Mouse (Mus musculus): ENCODE data around the gene Isg20l2. TPM values are rescaled to one million over a fixed set of nuclear protein-coding genes. Genes with fewer than 3 reads are reported as not detected.

Gene Isg20l2
- polyA plus RNA-seq, 1 experiment from 2014 or later = 20.0 TPM

- ATAC-seq = peak; percentile 94
- H3K27ac ChIP-seq (ENCODE audit: low read depth, low read length) = peak within 1 kb of the TSS; percentile 52
- DNase-seq (ENCODE audit: low spot score) = peak; percentile 98
Observed at GRCm38 (mm10) chr3:87919336-87920108, 10.6 kb upstream of the Isg20l2 start, which contains the start of gene Mrpl24. Gene Mrpl24 (plus strand): TSS chr3:87919506.

DNA sequence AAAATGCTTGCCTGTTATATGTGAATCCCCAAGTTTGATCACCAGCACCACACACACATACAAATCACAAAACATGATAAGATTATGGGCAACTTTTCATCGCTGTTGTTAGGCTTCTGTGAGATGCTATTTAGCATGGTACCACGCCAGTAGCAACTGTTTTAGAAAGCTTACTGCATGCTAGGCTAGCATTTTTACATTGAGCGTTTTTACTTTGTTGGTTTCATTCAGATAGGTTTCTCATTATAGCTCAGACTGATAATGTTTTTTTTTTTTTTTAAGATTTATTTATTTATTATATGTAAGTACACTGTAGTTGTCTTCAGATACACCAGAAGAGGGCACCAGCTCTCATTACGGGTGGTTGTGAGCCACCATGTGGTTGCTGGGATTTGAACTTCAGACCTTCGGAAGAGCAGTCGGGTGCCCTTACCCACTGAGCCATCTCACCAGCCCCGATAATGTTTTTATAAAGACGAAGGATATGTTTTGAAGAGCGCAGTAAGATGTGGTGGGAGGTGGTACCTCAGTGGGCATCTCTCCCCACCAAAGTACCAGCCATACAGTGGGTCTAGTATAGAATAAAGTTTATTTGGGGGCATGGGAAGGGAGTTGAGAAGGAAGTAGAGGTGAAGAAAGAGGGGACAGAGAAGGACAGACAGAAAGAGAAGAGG lies 9.7 kb upstream of the Isg20l2 start:
- Histone ChIP-seq H3K4me2 (ENCODE audit: low read length) (peak overlapping the region; percentile 72), H3K9me3 (replicated peaks; ENCODE audit: control insufficient read depth, low read length) (no peaks in the 10 kb centered on the region), H3K36me3 (ENCODE audit: control insufficient read depth, insufficient read depth, low read length) (peaks cover 60% of the 10 kb centered on the region), H3K27ac (ENCODE audit: low read depth, low read length) (no peak overlapping the region), H3K27me3 (replicated peaks; ENCODE audit: control insufficient read depth, insufficient read depth, low read length) (no peaks in the 10 kb centered on the region), H3K4me1 (ENCODE audit: control insufficient read depth, insufficient read depth, low read length) (no peaks in the 10 kb centered on the region), H3K4me3 (ENCODE audit: low read depth, low read length) (peak overlapping the region; percentile 51), H3K9ac (ENCODE audit: low read length) (peak overlapping the region; percentile 59; the same call in 1 of the 2 replicates)
- no peak for ATAC-seq
- no peak for DNase-seq (ENCODE audit: low spot score)
- 72% methylated on average over 9 of the region's 9 CpGs for WGBS

More at GRCm38 (mm10) chr3:87919336-87920108, 10.6 kb upstream of the Isg20l2 start, which contains the start of gene Mrpl24:
- H3K4me3 ChIP-seq (ENCODE audit: low read depth, low read length) = peak within 1 kb of the TSS; percentile 51
- WGBS = under 1% methylated on average over 30 of the region's 30 CpGs
- peak within 1 kb of the TSS; percentile 72 for H3K4me2 ChIP-seq (ENCODE audit: low read length)
- peak within 1 kb of the TSS; percentile 59 for H3K9ac ChIP-seq (ENCODE audit: low read length)
- H3K27me3 ChIP-seq (replicated peaks; ENCODE audit: control insufficient read depth, insufficient read depth, low read length) = no peaks in the 10 kb centered on the region
- H3K4me1 ChIP-seq (ENCODE audit: control insufficient read depth, insufficient read depth, low read length) = no peaks in the 10 kb centered on the region
- peaks cover 60% of the 10 kb centered on the region for H3K36me3 ChIP-seq (ENCODE audit: control insufficient read depth, insufficient read depth, low read length)
- H3K9me3 ChIP-seq (replicated peaks; ENCODE audit: control insufficient read depth, low read length) = no peaks in the 10 kb centered on the region

DNA sequence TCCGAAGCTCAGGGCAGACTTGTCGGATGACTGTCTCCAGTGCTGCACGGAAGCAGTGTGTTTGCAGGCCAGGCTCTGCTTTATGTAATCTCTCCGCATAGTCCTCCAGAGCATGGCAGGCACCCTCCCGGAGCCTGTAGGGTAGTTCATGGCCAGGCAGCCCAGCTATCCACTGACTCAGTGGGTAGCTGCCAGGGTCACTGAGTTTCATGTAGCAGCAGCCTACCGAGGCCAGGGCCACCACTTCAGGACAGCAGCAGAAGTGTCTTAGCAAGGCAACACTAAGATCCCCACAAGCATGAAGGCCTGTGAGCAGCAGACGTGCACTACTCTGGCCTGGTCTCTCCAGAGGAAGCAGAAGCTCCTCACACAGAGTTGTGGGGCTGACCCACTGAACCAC lies 5.1 kb upstream of the Isg20l2 start:
- 95% methylated on average over 7 of the region's 7 CpGs for WGBS
- H3K9me3 ChIP-seq (replicated peaks; ENCODE audit: control insufficient read depth, low read length) = no peaks in the 10 kb centered on the region
- no peak overlapping the region for H3K4me3 ChIP-seq (ENCODE audit: low read depth, low read length)
- ATAC-seq (no peak), DNase-seq (ENCODE audit: low spot score) (no peak)
- H3K9ac ChIP-seq (ENCODE audit: low read length) = no peak overlapping the region
- H3K27me3 ChIP-seq (replicated peaks; ENCODE audit: control insufficient read depth, insufficient read depth, low read length) = no peaks in the 10 kb centered on the region
- H3K27ac ChIP-seq (ENCODE audit: low read depth, low read length) = no peak overlapping the region
- peaks cover 66% of the 10 kb centered on the region for H3K36me3 ChIP-seq (ENCODE audit: control insufficient read depth, insufficient read depth, low read length)
- H3K4me1 ChIP-seq (ENCODE audit: control insufficient read depth, insufficient read depth, low read length) = peaks cover 5% of the 10 kb centered on the region; the same call in 1 of the 2 replicates
- H3K4me2 ChIP-seq (ENCODE audit: low read length) = no peak overlapping the region

GRCm38 (mm10) chr3:87927452-87927851 lies 2.7 kb upstream of the Isg20l2 start:
- no peak overlapping the region for H3K27ac ChIP-seq (ENCODE audit: low read depth, low read length)
- H3K27me3 ChIP-seq (replicated peaks; ENCODE audit: control insufficient read depth, insufficient read depth, low read length) = no peaks in the 10 kb centered on the region
- H3K9me3 ChIP-seq (replicated peaks; ENCODE audit: control insufficient read depth, low read length) = no peaks in the 10 kb centered on the region
- DNase-seq (ENCODE audit: low spot score) (no peak), ATAC-seq (no peak)
- no peak overlapping the region for H3K9ac ChIP-seq (ENCODE audit: low read length)
- H3K4me1 ChIP-seq (ENCODE audit: control insufficient read depth, insufficient read depth, low read length) = peaks cover 10% of the 10 kb centered on the region; the same call in 1 of the 2 replicates
- 89% methylated on average over 5 of the region's 5 CpGs for WGBS
- H3K4me2 ChIP-seq (ENCODE audit: low read length) = no peak overlapping the region
- no peak overlapping the region for H3K4me3 ChIP-seq (ENCODE audit: low read depth, low read length)
- peaks cover 66% of the 10 kb centered on the region for H3K36me3 ChIP-seq (ENCODE audit: control insufficient read depth, insufficient read depth, low read length)

- Histone ChIP-seq H3K9me3 (replicated peaks; ENCODE audit: control insufficient read depth, low read length) (no peaks in the 10 kb centered on the region), H3K27me3 (replicated peaks; ENCODE audit: control insufficient read depth, insufficient read depth, low read length) (no peaks in the 10 kb centered on the region), H3K27ac (ENCODE audit: low read depth, low read length) (0 out of 2 replicates have a peak overlapping the region, but pooled peaks have one; percentile 86), H3K9ac (ENCODE audit: low read length) (peak overlapping the region; percentile 78), H3K4me2 (ENCODE audit: low read length) (peak overlapping the region; percentile 75), H3K4me1 (ENCODE audit: control insufficient read depth, insufficient read depth, low read length) (peaks cover 10% of the 10 kb centered on the region; the same call in 1 of the 2 replicates), H3K36me3 (ENCODE audit: control insufficient read depth, insufficient read depth, low read length) (peaks cover 63% of the 10 kb centered on the region), H3K4me3 (ENCODE audit: low read depth, low read length) (peak overlapping the region; percentile 64)
- ATAC-seq = peak; percentile 45
- no peak for DNase-seq (ENCODE audit: low spot score)
- 9% methylated on average over 26 of the region's 26 CpGs for WGBS
Observed at GRCm38 (mm10) chr3:87929341-87930077, 605 bp upstream of the Isg20l2 start.

DNA sequence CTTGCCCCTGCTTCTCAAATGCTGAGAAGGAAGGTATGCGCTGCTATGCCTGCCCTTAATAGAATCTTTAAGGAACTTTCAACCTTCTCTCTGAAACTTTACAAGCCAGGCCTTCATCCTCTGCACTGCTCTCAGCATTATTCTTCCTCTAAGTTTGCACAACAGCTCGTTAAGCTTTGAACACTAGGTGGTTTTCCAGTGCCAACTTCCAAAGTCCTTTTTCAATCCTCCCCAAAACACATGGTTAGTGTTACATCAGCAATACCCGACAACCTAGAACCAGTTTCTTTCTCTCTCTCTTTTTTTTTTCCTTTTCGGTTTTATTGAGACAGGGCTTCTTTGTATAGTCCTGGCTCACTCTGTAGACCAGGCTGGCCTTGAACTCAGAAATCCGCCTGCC lies 3.9 kb downstream of the Isg20l2 start:
- DNase-seq (ENCODE audit: low spot score) = no peak
- H3K36me3 ChIP-seq (ENCODE audit: control insufficient read depth, insufficient read depth, low read length) = peaks cover 61% of the 10 kb centered on the region
- no peak overlapping the region for H3K27ac ChIP-seq (ENCODE audit: low read depth, low read length)
- H3K27me3 ChIP-seq (replicated peaks; ENCODE audit: control insufficient read depth, insufficient read depth, low read length) = no peaks in the 10 kb centered on the region
- H3K9ac ChIP-seq (ENCODE audit: low read length) = no peak overlapping the region
- H3K4me3 ChIP-seq (ENCODE audit: low read depth, low read length) = no peak overlapping the region
- H3K4me1 ChIP-seq (ENCODE audit: control insufficient read depth, insufficient read depth, low read length) = peaks cover 10% of the 10 kb centered on the region; the same call in 1 of the 2 replicates
- no peak overlapping the region for H3K4me2 ChIP-seq (ENCODE audit: low read length)
- WGBS = 64% methylated on average over 5 of the region's 5 CpGs
- no peak for ATAC-seq
- no peaks in the 10 kb centered on the region for H3K9me3 ChIP-seq (replicated peaks; ENCODE audit: control insufficient read depth, low read length)

DNA sequence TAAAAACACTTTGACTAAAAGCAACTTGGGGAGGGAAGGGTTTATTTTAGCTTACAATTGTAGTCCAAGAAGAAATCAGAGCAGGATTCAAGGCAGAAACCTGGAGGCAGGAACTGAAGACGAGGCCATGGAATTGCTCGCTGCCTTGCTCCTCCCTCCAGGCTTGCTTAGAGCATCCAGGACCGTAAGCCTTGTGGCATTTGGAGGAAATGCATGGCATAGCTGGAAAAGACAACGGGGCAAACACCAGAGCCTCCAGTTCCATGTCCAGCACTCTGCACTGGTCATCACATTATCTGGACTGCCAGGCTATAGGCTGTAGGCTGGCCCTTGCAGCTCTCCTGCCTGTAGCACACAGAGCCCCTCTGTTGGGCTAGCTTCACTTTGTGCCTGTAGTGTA lies 4.4 kb downstream of the Isg20l2 start:
- Histone ChIP-seq H3K4me3 (ENCODE audit: low read depth, low read length) (no peak overlapping the region), H3K27me3 (replicated peaks; ENCODE audit: control insufficient read depth, insufficient read depth, low read length) (no peaks in the 10 kb centered on the region), H3K4me2 (ENCODE audit: low read length) (no peak overlapping the region), H3K4me1 (ENCODE audit: control insufficient read depth, insufficient read depth, low read length) (peaks cover 6% of the 10 kb centered on the region; the same call in 1 of the 2 replicates), H3K36me3 (ENCODE audit: control insufficient read depth, insufficient read depth, low read length) (peaks cover 66% of the 10 kb centered on the region), H3K9ac (ENCODE audit: low read length) (no peak overlapping the region), H3K27ac (ENCODE audit: low read depth, low read length) (no peak overlapping the region), H3K9me3 (replicated peaks; ENCODE audit: control insufficient read depth, low read length) (no peaks in the 10 kb centered on the region)
- no peak for ATAC-seq
- DNase-seq (ENCODE audit: low spot score) = no peak
- WGBS = 75% methylated on average over 4 of the region's 4 CpGs

DNA sequence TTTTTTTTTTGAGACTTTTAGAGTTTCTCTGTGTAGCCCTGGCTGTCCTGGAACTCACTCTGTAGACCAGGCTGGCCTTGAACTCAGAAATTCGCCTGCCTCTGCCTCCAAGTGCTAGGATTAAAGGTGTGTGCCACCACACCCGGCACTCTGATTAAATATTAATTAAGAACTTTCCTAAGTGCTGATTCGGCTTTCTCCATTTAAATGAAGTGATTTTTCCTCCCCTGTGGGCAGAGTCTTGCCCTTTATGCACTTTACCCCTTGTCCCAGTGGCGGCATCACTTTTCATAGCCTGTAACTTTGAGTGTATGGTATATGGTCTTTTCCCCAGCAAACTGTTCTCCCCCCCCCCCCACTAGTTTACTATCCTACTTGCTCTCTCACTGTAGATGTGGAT lies 5.1 kb downstream of the Isg20l2 start:
- DNase-seq (ENCODE audit: low spot score) (no peak), ATAC-seq (no peak)
- Histone ChIP-seq H3K36me3 (ENCODE audit: control insufficient read depth, insufficient read depth, low read length) (peaks cover 73% of the 10 kb centered on the region), H3K9ac (ENCODE audit: low read length) (no peak overlapping the region), H3K4me3 (ENCODE audit: low read depth, low read length) (no peak overlapping the region), H3K4me1 (ENCODE audit: control insufficient read depth, insufficient read depth, low read length) (peaks cover 5% of the 10 kb centered on the region; the same call in 1 of the 2 replicates), H3K4me2 (ENCODE audit: low read length) (no peak overlapping the region), H3K9me3 (replicated peaks; ENCODE audit: control insufficient read depth, low read length) (no peaks in the 10 kb centered on the region), H3K27me3 (replicated peaks; ENCODE audit: control insufficient read depth, insufficient read depth, low read length) (no peaks in the 10 kb centered on the region), H3K27ac (ENCODE audit: low read depth, low read length) (no peak overlapping the region)
- 83% methylated on average over 4 of the region's 4 CpGs for WGBS

Measured in forebrain, embryonic 14.5 days (tissue).